Mouse (Mus musculus) cortical plate, adult 2 months (tissue): ENCODE measurements around the gene Dqx1.

Experiments used
- CTCF ChIP-seq: fragments of 200-500 bp; IDR thresholded peaks from 2 replicates; pipeline ENCODE4 v1.5.1; 2011; ENCODE audit warnings: mild to moderate bottlenecking, control low read depth, low read length; ENCODE audit not compliant: insufficient read depth; ENCODE audit errors: extremely low read depth
- POLR2A ChIP-seq: fragments of 200-500 bp; IDR thresholded peaks from 2 replicates; pipeline ENCODE4 v1.6.1; 2011; ENCODE audit warnings: mild to moderate bottlenecking, low read length, control low read depth; ENCODE audit not compliant: insufficient read depth; ENCODE audit errors: extremely low read depth

DNA sequence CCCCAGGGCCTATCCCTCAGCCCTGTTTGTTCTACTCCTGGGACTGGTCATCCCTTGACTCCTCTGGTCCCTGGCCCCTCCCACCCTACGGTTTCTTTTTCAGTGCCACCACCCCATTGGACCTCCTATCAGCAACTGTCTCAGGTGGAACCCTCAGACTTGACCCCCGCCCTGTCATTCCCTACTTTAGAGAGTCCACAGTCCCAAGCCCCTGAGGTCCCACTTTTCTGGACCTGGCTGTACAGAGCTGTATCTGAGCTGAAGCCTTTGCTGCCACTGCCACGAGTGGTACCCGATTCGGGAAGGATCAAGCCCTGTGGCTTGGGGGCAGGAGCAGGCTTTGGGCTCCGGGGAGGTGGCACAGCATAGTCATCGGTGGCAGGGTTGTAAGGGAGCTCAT, 26.5 kb upstream of the Dqx1 start:
- TF ChIP-seq CTCF (no peak), POLR2A (no peak)
